Mouse (Mus musculus) liver, postnatal 0 days (tissue): ENCODE results near the gene Pwp2. TPM values are rescaled to one million over a fixed set of nuclear protein-coding genes. Genes with fewer than 3 reads are reported as not detected.

Source experiments
- polyA plus RNA-seq: library from polyadenylated mRNA; unstranded; fragments of >200 nt; fragmentation: Nextera tagmentation; extraction: Ambion mirVana; gene quantifications from 2 replicates; pipeline ENCODE4 v1.2.1, GENCODE M21; 2015

Pwp2 gene
- polyA plus RNA-seq, 1 experiment from 2014 or later, result 6.1 TPM

Other genes with a start within 250 kb of the Pwp2 start
- gene Trpm2, start 214.6 kb downstream of the Pwp2 start, polyA plus RNA-seq, result 1.5 and 1.7 TPM in 2 replicates
- 4.0 and 4.4 TPM in 2 replicates for gene 1810043G02Rik, start 206.6 kb downstream of the Pwp2 start, polyA plus RNA-seq
- gene Pfkl, start 175.1 kb downstream of the Pwp2 start, polyA plus RNA-seq, result 23.5 and 31.3 TPM in 2 replicates
- not detected in 2 replicates for gene Dnmt3l, start 143.2 kb downstream of the Pwp2 start, polyA plus RNA-seq
- not detected in 2 replicates for gene Aire, start 141.5 kb downstream of the Pwp2 start, polyA plus RNA-seq
- gene Icosl, start 115.8 kb downstream of the Pwp2 start, polyA plus RNA-seq, result 0.86 and 1.2 TPM in 2 replicates
- gene D10Jhu81e, start 15.4 kb downstream of the Pwp2 start, polyA plus RNA-seq, result 20.8 and 23.9 TPM in 2 replicates
- gene Trappc10, start 59.5 kb upstream of the Pwp2 start, polyA plus RNA-seq, result 13.9 and 14.7 TPM in 2 replicates
- 154 and 171 TPM in 2 replicates for gene Agpat3, start 167.3 kb upstream of the Pwp2 start, polyA plus RNA-seq
- 93.5 and 95.5 TPM in 2 replicates for gene Rrp1, start 227.9 kb upstream of the Pwp2 start, polyA plus RNA-seq
- 177 and 187 TPM in 2 replicates for gene Cstb, start 240.5 kb upstream of the Pwp2 start, polyA plus RNA-seq